Mouse (Mus musculus) right cerebral cortex, adult 2 months (tissue): ENCODE measurements around the gene Cd72.

ENCODE experiments used
- DNase-seq, 2 experiments: peaks; one replicate each; pipeline ENCODE4 v3.0.0; 2021 to 2022; ENCODE audit warnings: low spot score in 2 of 2

Gene Cd72

DNA sequence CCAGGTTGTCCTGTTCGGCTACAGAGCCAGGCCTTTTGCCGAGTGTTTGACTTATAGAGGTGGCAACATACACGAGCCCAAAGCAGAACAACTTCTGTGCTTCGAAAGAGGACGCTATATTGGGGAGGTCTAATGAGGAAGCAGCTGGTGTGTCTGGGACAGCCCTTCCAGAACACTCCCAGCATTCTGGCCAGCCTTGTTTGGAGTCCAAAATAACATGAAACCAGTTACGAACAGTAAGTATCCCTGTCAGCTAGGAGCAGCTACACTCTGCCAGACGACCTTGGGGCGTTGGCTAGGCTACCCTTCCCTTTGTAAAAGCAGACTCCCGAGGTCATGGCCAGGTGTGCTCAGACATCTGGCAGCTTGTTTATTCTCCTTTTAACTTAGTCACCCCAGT lies 52.2 kb downstream of the Cd72 start:
- DNase-seq = no peak

DNA sequence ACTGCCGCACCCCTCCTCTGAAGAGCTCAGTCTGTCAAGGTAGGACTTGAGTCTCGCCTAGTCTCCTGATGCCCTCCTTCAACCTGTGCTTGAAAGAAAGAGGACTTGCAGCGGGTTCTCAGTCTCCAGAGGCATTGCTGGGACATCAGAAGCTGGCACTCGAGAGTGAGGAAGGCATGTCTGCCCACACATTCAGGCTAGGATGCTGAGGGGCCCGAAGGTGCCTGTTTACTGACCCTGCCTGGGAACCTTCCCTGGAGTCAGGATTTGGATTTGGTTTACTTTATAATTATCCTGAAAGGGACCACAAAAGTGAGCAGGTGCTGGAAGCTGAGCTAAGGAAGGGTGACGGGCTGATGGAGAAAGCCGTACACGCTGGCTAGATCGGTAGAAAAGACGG lies 52.9 kb downstream of the Cd72 start:
- DNase-seq = no peak

DNA sequence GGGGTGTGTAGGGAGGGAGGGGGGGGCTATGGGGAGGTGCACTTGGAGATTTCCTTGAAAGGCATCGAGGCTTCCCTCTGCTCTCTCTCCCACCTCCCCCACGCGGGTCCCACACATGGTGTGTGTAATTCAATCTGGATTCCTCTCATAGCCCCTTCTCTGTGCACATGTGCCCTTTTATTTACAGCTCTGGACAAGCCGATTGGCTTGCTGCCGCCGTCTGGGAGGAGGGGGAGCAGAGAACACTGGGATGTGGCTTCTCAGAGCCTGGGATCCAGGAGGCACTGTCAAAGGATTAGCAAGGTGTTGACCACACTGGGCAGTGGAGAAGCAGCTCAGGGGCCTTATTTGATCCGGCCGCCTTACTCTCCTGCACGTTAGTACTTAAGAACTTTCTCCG lies 53.5 kb downstream of the Cd72 start:
- DNase-seq = no peak

DNA sequence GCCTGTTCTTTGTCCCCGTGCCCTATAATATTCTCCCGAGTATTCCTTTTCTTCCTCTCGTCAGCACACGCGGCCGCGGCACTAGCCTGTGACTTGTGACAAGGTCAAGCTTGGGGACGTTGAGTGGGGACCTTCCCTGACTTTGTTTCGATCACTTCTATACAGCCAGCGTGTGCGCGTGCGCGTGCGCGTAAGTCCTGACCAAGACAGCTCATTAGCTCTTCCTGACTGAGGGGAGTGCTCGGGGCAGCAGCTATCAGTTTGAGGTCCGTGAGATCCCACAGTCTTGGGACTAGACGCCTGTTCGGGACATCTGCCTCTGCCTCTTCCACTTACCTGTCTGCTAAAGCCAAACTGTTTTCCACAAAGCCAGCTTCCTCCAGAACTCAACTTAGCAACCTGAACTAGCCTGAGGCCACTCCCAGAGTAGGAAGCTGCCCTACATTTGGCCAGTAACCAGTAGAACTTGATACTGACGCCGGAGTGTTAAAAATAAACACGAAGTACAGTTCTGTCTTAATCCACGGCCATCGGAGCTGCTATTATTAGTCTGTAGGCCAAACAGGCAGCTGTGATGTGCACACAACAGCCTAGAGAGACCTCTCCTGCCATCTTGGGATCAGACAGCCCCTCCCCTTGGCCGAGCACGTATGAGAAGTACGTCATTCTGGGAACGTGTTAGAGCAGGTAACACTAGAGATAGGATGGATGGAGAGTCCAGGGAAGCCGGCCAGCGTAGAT lies 54.9 kb downstream of the Cd72 start:
- no peak for DNase-seq

DNA sequence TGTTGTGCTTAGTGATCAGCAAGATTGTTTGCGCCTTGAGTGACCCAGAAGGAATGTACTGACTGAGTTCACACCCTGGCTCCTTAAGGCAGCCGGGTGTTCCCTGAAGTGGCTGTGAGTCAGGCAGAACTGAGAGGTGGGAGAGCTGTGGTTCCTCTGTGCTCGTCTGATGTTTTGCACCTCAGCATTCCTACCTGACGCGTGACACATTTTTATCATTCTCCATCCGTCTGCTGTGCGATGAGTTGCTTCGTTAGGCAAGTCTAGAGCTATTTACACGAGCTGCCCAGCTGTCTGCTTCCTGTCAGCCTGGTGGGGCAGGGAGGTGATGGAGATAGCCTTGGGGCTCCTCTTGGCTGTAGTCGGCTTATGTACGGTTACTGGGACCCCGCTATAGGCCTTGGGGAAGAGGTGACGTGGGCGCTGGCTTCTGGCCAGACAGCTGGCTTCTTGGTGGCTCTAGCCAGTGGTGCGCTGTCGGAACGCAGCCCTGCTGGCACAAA lies 55.5 kb downstream of the Cd72 start:
- DNase-seq = peak in 1 of 2 experiments; percentile 53

DNA sequence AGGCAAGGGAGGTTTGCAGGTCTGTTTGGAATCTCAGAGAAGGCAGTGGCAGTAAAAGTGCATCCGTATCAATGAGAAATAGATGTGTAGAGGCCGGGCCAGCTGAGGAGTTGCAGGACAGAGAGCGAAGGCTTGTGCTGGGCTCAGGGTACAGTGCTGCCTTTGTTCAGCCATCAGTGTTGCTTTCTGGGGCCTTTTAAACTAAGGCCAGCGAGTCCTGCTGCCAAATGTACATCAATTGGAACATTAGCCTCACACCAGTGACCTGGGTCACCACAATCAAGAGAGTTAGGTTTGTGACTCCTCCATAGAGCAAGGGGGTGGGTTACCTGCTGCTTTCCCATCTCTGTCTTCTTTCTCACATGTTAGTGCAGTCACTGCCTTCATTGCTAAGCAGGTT lies 56.4 kb downstream of the Cd72 start:
- no peak for DNase-seq
